Mouse (Mus musculus) CH12.LX (cell line): Measurements from ENCODE around the gene Gm45213. TPM values are rescaled to one million over a fixed set of nuclear protein-coding genes. Genes with fewer than 3 reads are reported as not detected.

ENCODE experiments used
- DNase-seq: peaks from one replicate; pipeline ENCODE4 v3.0.0-alpha.2; 2013; ENCODE audit errors: extremely low read depth
- H3K27ac ChIP-seq: 2 replicates; pipeline ENCODE4 v1.5.1; 2012; ENCODE audit warnings: low read depth, mild to moderate bottlenecking, control low read depth, moderate library complexity; ENCODE audit not compliant: insufficient read depth
- H3K27me3 ChIP-seq: replicated peaks from 2 replicates; pipeline ENCODE3; 2012; ENCODE audit warnings: inconsistent platforms
- H3K36me3 ChIP-seq, 2 experiments: replicated peaks in 1 of 2; 2 replicates each; pipeline versions ENCODE3 to v1.6.1; 2012; ENCODE audit warnings: inconsistent platforms in 1 of 2, low read length in 1 of 2, mild to moderate bottlenecking in 1 of 2, mixed read lengths in 1 of 2, moderate library complexity in 1 of 2; ENCODE audit not compliant: control insufficient read depth in 1 of 2, insufficient read depth in 1 of 2
- H3K4me1 ChIP-seq, 2 experiments: 2 replicates each; pipeline ENCODE4 v1.6.1; 2012; ENCODE audit warnings: inconsistent platforms in 1 of 2, moderate library complexity in 1 of 2; ENCODE audit not compliant: insufficient read depth in 2 of 2, control insufficient read depth in 1 of 2
- H3K4me2 ChIP-seq: 2 replicates; pipeline ENCODE4 v1.6.1; 2012; ENCODE audit warnings: low read depth, mild to moderate bottlenecking, control low read depth; ENCODE audit not compliant: poor library complexity, insufficient read depth, severe bottlenecking
- H3K4me3 ChIP-seq, 3 experiments: fragments of 150-350 bp in 1 of 3; sonication (generic) in 1 of 3; replicated peaks in 1 of 3; 2 replicates each; pipeline versions ENCODE3 to v1.5.1; 2011 to 2012; ENCODE audit warnings: low read depth in 2 of 3, low read length in 2 of 3, mild to moderate bottlenecking in 2 of 3, moderate library complexity in 2 of 3, control low read depth in 1 of 3, improper control_type of control experiment in 1 of 3, inconsistent platforms in 1 of 3, mixed read lengths in 1 of 3; ENCODE audit not compliant: poor library complexity in 1 of 3
- H3K79me2 ChIP-seq: replicated peaks from 2 replicates; pipeline ENCODE4 v1.6.1; 2012; ENCODE audit warnings: mild to moderate bottlenecking, moderate library complexity; ENCODE audit not compliant: control insufficient read depth, poor library complexity, insufficient read depth, severe bottlenecking; ENCODE audit errors: extremely low read depth
- H3K9ac ChIP-seq: 2 replicates; pipeline ENCODE4 v1.6.1; 2012; ENCODE audit warnings: low read depth, mild to moderate bottlenecking, control low read depth, moderate library complexity; ENCODE audit not compliant: insufficient read depth
- H3K9me3 ChIP-seq: replicated peaks from 2 replicates; pipeline ENCODE3; 2012; ENCODE audit warnings: low read length, inconsistent platforms, mixed read lengths
- BHLHE40 ChIP-seq: IDR thresholded peaks from 2 replicates; pipeline ENCODE4 v1.6.1; 2011; ENCODE audit warnings: mild to moderate bottlenecking, low read depth, low read length, improper control_type of control experiment
- CHD2 ChIP-seq: IDR thresholded peaks from 2 replicates; pipeline ENCODE4 v1.6.1; 2011; ENCODE audit warnings: low read length, improper control_type of control experiment
- CTCF ChIP-seq, 2 experiments: IDR thresholded peaks in 1 of 2; conservative IDR thresholded peaks in 1 of 2; 2 replicates each; pipeline ENCODE4 v1.5.1; 2011 to 2012; ENCODE audit warnings: low read depth in 2 of 2, low read length in 2 of 2, improper control_type of control experiment in 1 of 2, inconsistent platforms in 1 of 2, mild to moderate bottlenecking in 1 of 2, moderate library complexity in 1 of 2
- ELF1 ChIP-seq: IDR thresholded peaks from 2 replicates; pipeline ENCODE4 v1.6.1; 2014; ENCODE audit warnings: low read depth, mild to moderate bottlenecking, inconsistent platforms, low read length, improper control_type of control experiment
- HCFC1 ChIP-seq: IDR thresholded peaks from 2 replicates; pipeline ENCODE4 v1.6.1; 2012; ENCODE audit warnings: low read depth, mild to moderate bottlenecking, inconsistent platforms, low read length, improper control_type of control experiment
- JUN ChIP-seq: IDR thresholded peaks from 2 replicates; pipeline ENCODE4 v1.6.1; 2011; ENCODE audit warnings: low read depth, mild to moderate bottlenecking, low read length, improper control_type of control experiment, moderate library complexity; ENCODE audit not compliant: insufficient read depth
- MAX ChIP-seq: IDR thresholded peaks from 2 replicates; pipeline ENCODE4 v1.6.1; 2011; ENCODE audit warnings: low read length, improper control_type of control experiment
- MAZ ChIP-seq: IDR thresholded peaks from 2 replicates; pipeline ENCODE4 v1.6.1; 2012; ENCODE audit warnings: low read depth, mild to moderate bottlenecking, inconsistent platforms, low read length, improper control_type of control experiment, moderate library complexity
- MYC ChIP-seq: IDR thresholded peaks from 2 replicates; pipeline ENCODE4 v1.6.1; 2011; ENCODE audit warnings: low read depth, mild to moderate bottlenecking, improper control_type of control experiment, low read length
- NRF1 ChIP-seq: IDR thresholded peaks from 2 replicates; pipeline ENCODE4 v1.6.1; 2014; ENCODE audit warnings: low read depth, mild to moderate bottlenecking, inconsistent platforms, low read length, improper control_type of control experiment, moderate library complexity
- PAX5 ChIP-seq: IDR thresholded peaks from 2 replicates; pipeline ENCODE4 v1.6.1; 2012; ENCODE audit warnings: low read length, inconsistent platforms, mixed read lengths
- POLR2AphosphoS2 ChIP-seq: IDR thresholded peaks from 2 replicates; pipeline ENCODE4 v1.6.1; 2011; ENCODE audit warnings: low read depth, low read length, improper control_type of control experiment
- RCOR1 ChIP-seq: conservative IDR thresholded peaks from 2 replicates; pipeline ENCODE4 v1.6.1; 2012; ENCODE audit warnings: low read depth, mild to moderate bottlenecking, inconsistent platforms, low read length, improper control_type of control experiment
- TCF12 ChIP-seq: IDR thresholded peaks from 2 replicates; pipeline ENCODE4 v1.6.1; 2014; ENCODE audit warnings: low read depth, mild to moderate bottlenecking, inconsistent platforms, low read length, improper control_type of control experiment
- UBTF ChIP-seq: IDR thresholded peaks from 2 replicates; pipeline ENCODE4 v1.6.1; 2012; ENCODE audit warnings: low read depth, mild to moderate bottlenecking, inconsistent platforms, low read length, improper control_type of control experiment, moderate library complexity
- USF1 ChIP-seq: IDR thresholded peaks from 2 replicates; pipeline ENCODE4 v1.6.1; 2014; ENCODE audit warnings: low read depth, mild to moderate bottlenecking, inconsistent platforms, low read length, improper control_type of control experiment
- ZC3H11A ChIP-seq: IDR thresholded peaks from 2 replicates; pipeline ENCODE4 v1.6.1; 2012; ENCODE audit warnings: low read depth, mild to moderate bottlenecking, inconsistent platforms, low read length, improper control_type of control experiment
- ZMIZ1 ChIP-seq: IDR thresholded peaks from 2 replicates; pipeline ENCODE4 v1.6.1; 2012; ENCODE audit warnings: low read depth, mild to moderate bottlenecking, inconsistent platforms, low read length, improper control_type of control experiment
- ZNF384 ChIP-seq: IDR thresholded peaks from 2 replicates; pipeline ENCODE4 v1.6.1; 2012; ENCODE audit warnings: low read depth, low read length, improper control_type of control experiment, inconsistent platforms
- dilution Hi-C: fragments of 300-500 bp; cut with MboI; formaldehyde crosslinking; loops from 2 replicates; pipeline ENCODE4 v1.14.3; 2020; ENCODE audit warnings: low sequenced_read_pairs; ENCODE audit not compliant: extremely low pct_unique_long_range_greater_than_20kb, extremely low pct_ligation_motif_present
- in situ Hi-C: fragments of 300-500 bp; cut with MboI; formaldehyde crosslinking; loops from 3 replicates; pipeline ENCODE4 v1.14.3; 2019; ENCODE audit warnings: low sequenced_read_pairs, low pct_ligation_motif_present, low pct_unique_long_range_greater_than_20kb, mixed read lengths
- polyA plus RNA-seq: library from polyadenylated mRNA; unstranded; fragments of >175 nt; gene quantifications from 2 replicates; pipeline ENCODE4 v1.2.1, GENCODE M21; 2012; ENCODE audit warnings: low read depth; ENCODE audit not compliant: insufficient read length
- total RNA-seq, 2 experiments: library from RNA; depleted of rRNA; stranded (reverse); fragments of 300-350 nt in 1 of 2; fragments of >200 nt in 1 of 2; gene quantifications; 2 replicates each; pipeline ENCODE4 v1.2.3; 2012 to 2014

The Gm45213 gene
- total and polyA plus RNA-seq, 3 experiments: not detected

- H3K27me3 ChIP-seq: peaks cover 15% of the 10 kb centered on the region
- no peak for DNase-seq
- peaks cover 2% of the 10 kb centered on the region for H3K9me3 ChIP-seq
- no peaks in the 10 kb centered on the region for H3K36me3 ChIP-seq
- peak overlapping the region; percentile 72 for H3K9ac ChIP-seq
- H3K27ac ChIP-seq: no peak overlapping the region
- H3K4me2 ChIP-seq: peak overlapping the region; percentile 85
- no peaks in the 10 kb centered on the region for H3K79me2 ChIP-seq
- TF ChIP-seq ZNF384 (no peak), NRF1 (no peak), UBTF (no peak; the same call in 1 of the 2 replicates), HCFC1 (no peak), POLR2AphosphoS2 (no peak), CHD2 (no peak), JUN (no peak), MAZ (no peak), ELF1 (no peak), USF1 (no peak), TCF12 (no peak)
- dilution Hi-C loops: no loop called here
- in situ Hi-C loops: loop anchor here (5.0 to 10.0 kb wide), 4 partner anchors 65 to 277 kb away; partner anchors contain the start of gene Lrrk1
- peak overlapping the region; percentile 51 to 91 (median 60) for H3K4me3 ChIP-seq
- peaks cover 2 to 28% of the 10 kb centered on the region in 2 experiments; a peak in 3 of 4 replicates for H3K4me1 ChIP-seq
Measured at GRCm38 (mm10) chr7:66109855-66110635, 66.6 kb downstream of the Gm45213 start.

- peak overlapping the region in 1 of 3 experiments; percentile 51 for H3K4me3 ChIP-seq
- no peaks in the 10 kb centered on the region for H3K36me3 ChIP-seq
- H3K27ac ChIP-seq: no peak overlapping the region
- H3K9me3 ChIP-seq: peaks cover 2% of the 10 kb centered on the region
- peak overlapping the region; percentile 85 for H3K4me2 ChIP-seq
- H3K27me3 ChIP-seq: peaks cover 15% of the 10 kb centered on the region
- H3K79me2 ChIP-seq: no peaks in the 10 kb centered on the region
- dilution Hi-C loops (no loop called here), in situ Hi-C loops (loop anchor here (5.0 to 10.0 kb wide), 2 partner anchors 64 to 137 kb away; no protein-coding TSS in a partner anchor)
- no peak overlapping the region for H3K9ac ChIP-seq
- no peak for DNase-seq
- peaks cover 2 to 28% of the 10 kb centered on the region in 2 experiments; a peak in 3 of 4 replicates for H3K4me1 ChIP-seq
- no peak for TF ChIP-seq UBTF
- no peak for TF ChIP-seq MAX
- no peak for TF ChIP-seq USF1
- TF ChIP-seq ELF1: no peak
- TF ChIP-seq BHLHE40: no peak
- no peak for TF ChIP-seq ZC3H11A
- TF ChIP-seq PAX5: no peak
- no peak for TF ChIP-seq MYC
- no peak for TF ChIP-seq CTCF (conservative IDR thresholded peaks at IDR 0.05 in 1 of 2, IDR thresholded peaks at IDR 0.05 in 1 of 2; ENCODE audit: low read depth in 2 of 2, low read length in 2 of 2)
- no peak for TF ChIP-seq RCOR1
- no peak for TF ChIP-seq ZMIZ1
Measured at GRCm38 (mm10) chr7:66110636-66111112, 67.3 kb downstream of the Gm45213 start.
